Mouse (Mus musculus) MEL (cell line): ENCODE data around the gene Nptxr. TPM values are rescaled to one million over a fixed set of nuclear protein-coding genes. Genes with fewer than 3 reads are reported as not detected.

Experiments used
- DNase-seq: peaks from one replicate; pipeline ENCODE4 v3.0.0; 2011; ENCODE audit warnings: low read depth, low spot score
- H3K27ac ChIP-seq: 2 replicates; pipeline ENCODE4 v1.5.1; 2012; ENCODE audit warnings: low read depth, mild to moderate bottlenecking, control low read depth, low read length, moderate library complexity; ENCODE audit not compliant: control insufficient read depth
- H3K27me3 ChIP-seq, 2 experiments: fragments of 150-350 bp in 1 of 2; sonication (generic) in 1 of 2; 2 replicates each; pipeline ENCODE4 v1.6.1; 2012; ENCODE audit warnings: low read length in 2 of 2, mild to moderate bottlenecking in 2 of 2, improper control_type of control experiment in 1 of 2, moderate library complexity in 1 of 2; ENCODE audit not compliant: insufficient read depth in 2 of 2, control insufficient read depth in 1 of 2
- H3K36me3 ChIP-seq, 2 experiments: 2 replicates each; pipeline ENCODE4 v1.6.1; 2012 to 2014; ENCODE audit warnings: low read length in 2 of 2, improper control_type of control experiment in 1 of 2, inconsistent platforms in 1 of 2, mild to moderate bottlenecking in 1 of 2; ENCODE audit not compliant: insufficient read depth in 2 of 2, control insufficient read depth in 1 of 2
- H3K4me1 ChIP-seq, 2 experiments: fragments of 150-350 bp in 1 of 2; sonication (generic) in 1 of 2; 2 replicates each; pipeline ENCODE4 v1.6.1; 2012; ENCODE audit warnings: low read length in 2 of 2, improper control_type of control experiment in 1 of 2, mild to moderate bottlenecking in 1 of 2; ENCODE audit not compliant: insufficient read depth in 2 of 2, control insufficient read depth in 1 of 2
- H3K4me3 ChIP-seq, 2 experiments: fragments of 150-350 bp in 1 of 2; sonication (generic) in 1 of 2; 2 replicates each; pipeline ENCODE4 v1.5.1; 2012; ENCODE audit warnings: low read depth in 2 of 2, low read length in 2 of 2, mild to moderate bottlenecking in 2 of 2, moderate library complexity in 2 of 2, control low read depth in 1 of 2, improper control_type of control experiment in 1 of 2; ENCODE audit not compliant: control insufficient read depth in 1 of 2, insufficient read depth in 1 of 2
- H3K79me2 ChIP-seq: 2 replicates; pipeline ENCODE4 v1.6.1; 2012; ENCODE audit warnings: mild to moderate bottlenecking, low read length, moderate library complexity; ENCODE audit not compliant: control insufficient read depth, poor library complexity, insufficient read depth
- H3K9ac ChIP-seq: 2 replicates; pipeline ENCODE4 v1.6.1; 2012; ENCODE audit warnings: low read depth, mild to moderate bottlenecking, control low read depth, low read length, moderate library complexity; ENCODE audit not compliant: control insufficient read depth, poor library complexity, severe bottlenecking
- H3K9me3 ChIP-seq: fragments of 150-350 bp; sonication (generic); replicated peaks from 2 replicates; pipeline ENCODE4 v1.6.1; 2012; ENCODE audit warnings: mild to moderate bottlenecking, low read length, improper control_type of control experiment, moderate library complexity; ENCODE audit not compliant: insufficient read depth
- CTCF ChIP-seq, 3 experiments: IDR thresholded peaks in 2 of 3; conservative IDR thresholded peaks in 1 of 3; 2 replicates each; pipeline ENCODE4 v1.5.1; 2011 to 2012; ENCODE audit warnings: low read length in 3 of 3, low read depth in 2 of 3, mild to moderate bottlenecking in 2 of 3, improper control_type of control experiment in 1 of 3, inconsistent platforms in 1 of 3, mixed read lengths in 1 of 3, moderate library complexity in 1 of 3; ENCODE audit not compliant: control insufficient read depth in 1 of 3, insufficient read depth in 1 of 3, poor library complexity in 1 of 3, severe bottlenecking in 1 of 3
- EP300 ChIP-seq, 2 experiments: IDR thresholded peaks; 2 replicates each; pipeline ENCODE4 v1.6.1; 2011; ENCODE audit warnings: improper control_type of control experiment in 2 of 2, low read length in 2 of 2, low read depth in 1 of 2, mild to moderate bottlenecking in 1 of 2
- GATA1 ChIP-seq: IDR thresholded peaks from 2 replicates; pipeline ENCODE4 v1.6.1; 2011; ENCODE audit warnings: low read depth, low read length, improper control_type of control experiment
- JUND ChIP-seq: IDR thresholded peaks from 2 replicates; pipeline ENCODE4 v1.6.1; 2011; ENCODE audit warnings: low read depth, mild to moderate bottlenecking, improper control_type of control experiment, low read length
- MAFK ChIP-seq: IDR thresholded peaks from 2 replicates; pipeline ENCODE4 v1.6.1; 2011; ENCODE audit warnings: low read depth, mild to moderate bottlenecking, low read length, improper control_type of control experiment, borderline replicate concordance
- MAZ ChIP-seq: IDR thresholded peaks from 2 replicates; pipeline ENCODE4 v1.6.1; 2012; ENCODE audit warnings: low read depth, mild to moderate bottlenecking, inconsistent platforms, low read length, improper control_type of control experiment
- MYB ChIP-seq: IDR thresholded peaks from 2 replicates; pipeline ENCODE4 v1.6.1; 2011; ENCODE audit warnings: mild to moderate bottlenecking, low read depth, low read length, improper control_type of control experiment
- NELFE ChIP-seq: IDR thresholded peaks from 2 replicates; pipeline ENCODE4 v1.6.1; 2011; ENCODE audit warnings: low read depth, low read length, improper control_type of control experiment
- NRF1 ChIP-seq: IDR thresholded peaks from 2 replicates; pipeline ENCODE4 v1.6.1; 2014; ENCODE audit warnings: low read depth, mild to moderate bottlenecking, inconsistent platforms, low read length, improper control_type of control experiment, moderate library complexity; ENCODE audit not compliant: poor library complexity, insufficient read depth, severe bottlenecking
- POLR2AphosphoS2 ChIP-seq: IDR thresholded peaks from 2 replicates; pipeline ENCODE4 v1.6.1; 2011; ENCODE audit warnings: low read length, improper control_type of control experiment
- RAD21 ChIP-seq: IDR thresholded peaks from 2 replicates; pipeline ENCODE4 v1.6.1; 2011; ENCODE audit warnings: mild to moderate bottlenecking, low read depth, low read length, improper control_type of control experiment
- SIN3A ChIP-seq: IDR thresholded peaks from 2 replicates; pipeline ENCODE4 v1.6.1; 2012; ENCODE audit warnings: low read length, improper control_type of control experiment, inconsistent platforms
- SMC3 ChIP-seq: IDR thresholded peaks from 2 replicates; pipeline ENCODE4 v1.6.1; 2011; ENCODE audit warnings: low read depth, low read length, improper control_type of control experiment
- TBP ChIP-seq: IDR thresholded peaks from 2 replicates; pipeline ENCODE4 v1.8.0; 2011; ENCODE audit warnings: low read depth, low read length, improper control_type of control experiment
- TCF12 ChIP-seq: IDR thresholded peaks from 2 replicates; pipeline ENCODE4 v1.6.1; 2014; ENCODE audit warnings: low read depth, mild to moderate bottlenecking, inconsistent platforms, low read length, improper control_type of control experiment, moderate library complexity
- UBTF ChIP-seq: IDR thresholded peaks from 2 replicates; pipeline ENCODE4 v1.6.1; 2012; ENCODE audit warnings: low read depth, mild to moderate bottlenecking, inconsistent platforms, low read length, improper control_type of control experiment, moderate library complexity, borderline replicate concordance; ENCODE audit not compliant: insufficient read depth
- USF2 ChIP-seq, 2 experiments: IDR thresholded peaks; 2 replicates each; pipeline ENCODE4 v1.6.1; 2011 to 2012; ENCODE audit warnings: improper control_type of control experiment in 2 of 2, low read length in 2 of 2, borderline replicate concordance in 1 of 2, inconsistent platforms in 1 of 2, low read depth in 1 of 2, mild to moderate bottlenecking in 1 of 2; ENCODE audit not compliant: insufficient read depth in 1 of 2
- ZC3H11A ChIP-seq: IDR thresholded peaks from 2 replicates; pipeline ENCODE4 v1.6.1; 2012; ENCODE audit warnings: low read depth, mild to moderate bottlenecking, inconsistent platforms, low read length, improper control_type of control experiment
- ZMIZ1 ChIP-seq: IDR thresholded peaks from 2 replicates; pipeline ENCODE4 v1.6.1; 2012; ENCODE audit warnings: low read depth, mild to moderate bottlenecking, inconsistent platforms, low read length, improper control_type of control experiment, moderate library complexity
- ZNF384 ChIP-seq: IDR thresholded peaks from 2 replicates; pipeline ENCODE4 v1.6.1; 2012; ENCODE audit warnings: low read depth, mild to moderate bottlenecking, inconsistent platforms, low read length, improper control_type of control experiment
- polyA plus RNA-seq, 2 experiments: library from polyadenylated mRNA; stranded (reverse) in 1 of 2; unstranded in 1 of 2; fragments of >175 nt in 1 of 2; fragments of >200 nt in 1 of 2; gene quantifications; 2 replicates each; pipeline versions ENCODE4 v1.2.1 to v1.2.4; 2012; ENCODE audit warnings: low replicate concordance in 2 of 2, low read depth in 1 of 2; ENCODE audit not compliant: insufficient read length in 2 of 2, insufficient read depth in 1 of 2, missing spikeins in 1 of 2
- total RNA-seq: library from RNA; depleted of rRNA; stranded (reverse); fragments of 300-350 nt; gene quantifications from 2 replicates; pipeline ENCODE4 v1.2.3, GENCODE M21; 2012

Nptxr gene
- total and polyA plus RNA-seq, 3 experiments: 0.04 to 0.33 TPM; not detected in 1

DNA sequence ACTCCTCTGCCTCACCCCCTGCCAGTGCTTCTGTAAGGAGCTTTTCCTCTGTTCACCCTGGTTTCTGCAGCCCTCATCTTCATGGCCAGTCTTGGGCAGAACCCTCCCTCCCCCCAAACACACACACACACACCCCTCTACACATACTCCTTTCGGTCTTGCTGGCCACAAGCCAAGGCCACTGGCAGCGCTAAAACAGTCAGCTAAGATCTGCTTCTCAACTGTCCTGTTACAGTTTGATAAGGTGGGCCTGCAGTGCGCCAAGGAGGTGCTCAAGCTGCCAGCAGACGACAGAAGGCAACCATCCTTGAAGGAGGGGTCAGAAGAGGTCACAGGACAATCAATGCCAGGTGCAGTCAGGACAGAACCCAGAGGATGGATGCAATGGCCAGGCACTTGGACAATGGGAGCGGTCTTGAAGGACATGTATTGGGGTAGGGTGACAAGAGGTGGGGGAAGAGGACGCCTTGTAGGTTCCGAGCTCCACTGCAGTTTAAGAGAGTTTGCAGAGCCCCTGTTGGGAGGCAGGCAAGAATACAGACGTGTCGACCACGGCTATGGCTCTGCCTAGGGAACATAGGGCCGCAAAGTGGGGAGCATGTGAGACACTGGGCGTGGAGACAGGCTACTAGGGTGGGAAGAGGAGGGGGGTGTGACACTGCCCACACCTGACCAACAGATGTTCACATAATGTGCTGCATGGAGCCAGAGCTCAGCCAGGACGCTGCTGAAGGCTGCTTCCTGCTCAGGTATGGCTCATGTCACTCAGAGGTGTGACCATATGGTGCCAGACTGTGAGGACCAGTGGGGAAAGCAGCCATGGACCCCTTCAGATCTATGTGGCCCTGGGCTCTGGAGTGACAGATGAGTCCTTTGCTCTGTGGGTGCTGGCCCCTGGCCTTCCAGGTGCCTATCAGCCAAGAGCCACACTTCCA, 18.0 kb upstream of the Nptxr start (continued):
- TF ChIP-seq MYB: peak; percentile 70
- peak; percentile 43; the same call in 1 of the 2 replicates for TF ChIP-seq ZMIZ1
- TF ChIP-seq NELFE: no peak
- TF ChIP-seq POLR2AphosphoS2: peak; percentile 92
- peak; percentile 58; the same call in 1 of the 2 replicates for TF ChIP-seq NRF1
- peak; percentile 75; the same call in 1 of the 2 replicates for TF ChIP-seq MAZ
- peak; percentile 71 for TF ChIP-seq SIN3A
- peak; percentile 91 for TF ChIP-seq TCF12

DNA sequence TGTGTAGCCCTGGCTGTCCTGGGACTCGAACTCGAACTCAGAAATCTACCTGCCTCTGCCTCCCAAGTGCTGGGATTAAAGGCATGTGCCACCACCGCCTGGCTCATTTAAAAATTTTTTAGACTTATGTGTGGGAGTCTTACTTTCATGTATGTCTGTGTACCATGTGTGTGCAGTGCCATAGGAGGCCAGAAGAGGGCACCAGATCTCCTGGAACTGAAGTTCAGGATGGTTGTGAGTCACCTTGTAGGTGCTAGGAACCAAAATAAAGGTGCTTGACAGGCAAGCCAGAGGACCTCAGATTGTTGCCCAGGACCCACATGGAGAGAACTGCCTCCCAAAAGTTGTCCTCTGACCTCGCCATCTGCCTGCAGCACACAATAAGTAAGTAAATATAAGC, 13.8 kb upstream of the Nptxr start:
- TF ChIP-seq MAZ (no peak), EP300 (IDR thresholded peaks at IDR 0.05; ENCODE audit: low read depth in 1 of 2, low read length in 2 of 2) (no peak), SIN3A (no peak), UBTF (no peak), MAFK (no peak), GATA1 (no peak), JUND (no peak), TBP (no peak), CTCF (IDR thresholded peaks at IDR 0.05 in 2 of 3, conservative IDR thresholded peaks at IDR 0.05 in 1 of 3; ENCODE audit: control insufficient read depth in 1 of 3, insufficient read depth in 1 of 3, low read depth in 2 of 3, low read length in 3 of 3, poor library complexity in 1 of 3, severe bottlenecking in 1 of 3) (peak; percentile 48 to 55 (median 48)), ZC3H11A (no peak), MYB (no peak), ZNF384 (peak; percentile 33; the same call in 1 of the 2 replicates), USF2 (IDR thresholded peaks at IDR 0.05; ENCODE audit: borderline replicate concordance in 1 of 2, insufficient read depth in 1 of 2, low read depth in 1 of 2, low read length in 2 of 2) (no peak), SMC3 (0 out of 2 replicates have a peak, but pooled peaks have one; percentile 27), RAD21 (peak; percentile 34)
- no peak overlapping the region for H3K4me3 ChIP-seq
- DNase-seq: peak; percentile 62
- peaks cover 3 to 4% of the 10 kb centered on the region in 2 experiments; a peak in 3 of 4 replicates for H3K27me3 ChIP-seq
- H3K36me3 ChIP-seq: peaks cover 0 to 12% of the 10 kb centered on the region in 2 experiments; a peak in 2 of 4 replicates
- no peak overlapping the region for H3K9ac ChIP-seq
- no peak overlapping the region for H3K27ac ChIP-seq
- H3K79me2 ChIP-seq: no peaks in the 10 kb centered on the region
- peaks cover 18 to 24% of the 10 kb centered on the region in 2 experiments for H3K4me1 ChIP-seq
- no peaks in the 10 kb centered on the region for H3K9me3 ChIP-seq
